Comparison of ENCODE assay signal across 22 mouse cellular contexts in the genomic region with DNA sequence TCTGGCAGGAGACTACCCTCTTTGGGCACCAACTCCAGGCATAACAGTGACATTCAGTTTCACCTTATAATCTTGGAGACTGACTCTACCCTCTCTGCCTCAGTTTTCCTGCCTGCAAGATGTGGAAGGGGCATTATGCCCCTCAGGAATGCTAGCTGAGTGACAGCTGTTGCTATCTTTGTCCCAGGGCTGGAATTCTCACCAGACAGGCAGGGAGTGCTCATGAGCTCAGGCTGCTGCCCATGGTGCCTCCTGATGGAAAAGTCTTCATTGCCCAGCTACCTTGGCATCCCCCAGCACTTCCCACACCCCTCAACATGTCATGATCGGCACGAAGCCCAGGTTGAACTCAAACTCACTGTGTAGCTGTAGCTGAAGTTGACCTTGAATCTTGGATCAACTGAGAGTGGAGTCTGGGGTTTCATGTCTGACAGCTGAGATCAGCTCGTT. TPM values are rescaled to one million over a fixed set of nuclear protein-coding genes. Genes with fewer than 3 reads are reported as not detected.
A peak's percentile ranks its signal among the peaks of the same experiment; 100 is the strongest.
DNase-seq lines count a peak whose midpoint lies in the region; ATAC-seq and TF ChIP-seq lines count a peak whose summit lies in the region.
"Had no signal": no experiment of that assay in that cellular context is flagged by ENCODE, and none has a peak within 500 bp of the region (broad histone marks: within the 10 kb centered on the region; RNA-seq: fewer than 3 reads in every experiment).

No protein-coding gene starts in this region.

- no peak overlapping the region for H3K4me2 ChIP-seq in CH12.LX (ENCODE audit: insufficient read depth, low read depth, poor library complexity, severe bottlenecking)
- H3K4me2 ChIP-seq in heart, postnatal 0 days (ENCODE audit: low read depth, low read length) = peak overlapping the region; percentile 32
- H3K4me2 ChIP-seq: liver, embryonic 12.5 days had no signal

- peaks cover 54% of the 10 kb centered on the region for H3K79me2 ChIP-seq in CH12.LX (replicated peaks; ENCODE audit: control insufficient read depth, extremely low read depth, insufficient read depth, poor library complexity, severe bottlenecking)

- TF ChIP-seq POLR2A in CH12.LX (IDR thresholded peaks at IDR 0.05; ENCODE audit: low read depth, low read length) = no peak; the same call in 1 of the 2 replicates
- TF ChIP-seq POLR2A in kidney, adult 2 months (IDR thresholded peaks at IDR 0.05; ENCODE audit: low read depth, low read length) = no peak

- H3K27ac ChIP-seq in CH12.LX (ENCODE audit: insufficient read depth, low read depth) = peak overlapping the region; percentile 71
- H3K27ac ChIP-seq in heart, postnatal 0 days (ENCODE audit: low read depth) = peak overlapping the region; percentile 94
- H3K27ac ChIP-seq in kidney, adult 2 months (ENCODE audit: insufficient read depth, low read depth, low read length) = no peak overlapping the region
- H3K27ac ChIP-seq: kidney, postnatal 0 days; layer of hippocampus, adult 2 months; liver, embryonic 12.5 days had no signal

- no peak overlapping the region for H3K4me3 ChIP-seq in CH12.LX (replicated peaks in 1 of 3; ENCODE audit: low read depth in 2 of 3, low read length in 2 of 3, poor library complexity in 1 of 3)
- no peak overlapping the region for H3K4me3 ChIP-seq in heart, postnatal 0 days (ENCODE audit: low read depth, low read length)
- no peak overlapping the region for H3K4me3 ChIP-seq in kidney, adult 2 months (ENCODE audit: insufficient read depth, low read depth, low read length)
- H3K4me3 ChIP-seq: erythroblast, embryonic 14.5 days; layer of hippocampus, adult 2 months; liver, embryonic 12.5 days had no signal

- peak; percentile 73 for ATAC-seq in heart, postnatal 0 days (ENCODE audit: insufficient read depth, low read depth)
- ATAC-seq: forebrain, postnatal 0 days; inflammation-experienced regulatory T-cells, adult 6 months; liver, embryonic 12.5 days; lung, postnatal 0 days had no signal

- no peak for TF ChIP-seq RAD21 in CH12.LX (IDR thresholded peaks at IDR 0.05; ENCODE audit: low read depth, low read length)

- no peak for TF ChIP-seq EP300 in CH12.LX (IDR thresholded peaks at IDR 0.05; ENCODE audit: low read length)
- no peak for TF ChIP-seq EP300 in heart, postnatal 0 days (IDR thresholded peaks at IDR 0.05; ENCODE audit: low read depth)

- H3K9ac ChIP-seq in CH12.LX (ENCODE audit: insufficient read depth, low read depth) = no peak overlapping the region
- H3K9ac ChIP-seq in heart, postnatal 0 days (replicated peaks; ENCODE audit: low read depth, low read length) = peak overlapping the region; percentile 26; the same call in 1 of the 2 replicates
- H3K9ac ChIP-seq: forebrain, postnatal 0 days; liver, embryonic 12.5 days had no signal

- in situ Hi-C loops in CH12.LX (cut with MboI; ENCODE audit: low pct_ligation_motif_present, low pct_unique_long_range_greater_than_20kb, low sequenced_read_pairs) = loop anchor here (5.0 kb wide), 1 partner anchor 130 kb away; no protein-coding TSS in a partner anchor

- dilution Hi-C loops in CH12.LX (cut with MboI; ENCODE audit: extremely low pct_ligation_motif_present, extremely low pct_unique_long_range_greater_than_20kb, low sequenced_read_pairs) = no loop called here

- H3K36me3 ChIP-seq in CH12.LX (replicated peaks in 1 of 2; ENCODE audit: control insufficient read depth in 1 of 2, insufficient read depth in 1 of 2, low read length in 1 of 2) = peaks cover 31 to 49% of the 10 kb centered on the region in 2 experiments
- H3K36me3 ChIP-seq in heart, postnatal 0 days (replicated peaks; ENCODE audit: control insufficient read depth, insufficient read depth, low read length) = peaks cover 34% of the 10 kb centered on the region
- H3K36me3 ChIP-seq in kidney, adult 2 months (ENCODE audit: control insufficient read depth, insufficient read depth, low read length) = no peaks in the 10 kb centered on the region; the same call in 1 of the 2 replicates

- intact Hi-C loops in heart, postnatal 25 days (cut with DNase I) = loop anchor here (5.0 kb wide), 1 partner anchor 90 kb away; no protein-coding TSS in a partner anchor
- intact Hi-C loops in gastrocnemius, postnatal 14 days (cut with DNase I; ENCODE audit: low total_unique reads) = no loop called here

- H3K9me3 ChIP-seq in CH12.LX (replicated peaks; ENCODE audit: low read length) = no peaks in the 10 kb centered on the region
- H3K9me3 ChIP-seq in heart, postnatal 0 days (replicated peaks; ENCODE audit: control insufficient read depth, low read length) = no peaks in the 10 kb centered on the region
- H3K9me3 ChIP-seq: liver, embryonic 12.5 days had no signal

- peak; percentile 75 to 76 for DNase-seq in heart, adult 18-20 months
- no peak for DNase-seq in heart, postnatal 25 days (ENCODE audit: low spot score)
- DNase-seq in CH12.LX (ENCODE audit: extremely low read depth) = no peak
- peak; percentile 69 for DNase-seq in gastrocnemius, postnatal 14 days
- peak; percentile 78 for DNase-seq in heart, postnatal 0 days (ENCODE audit: low spot score)
- DNase-seq in urinary bladder, postnatal 25 days (ENCODE audit: low spot score) = no peak
- no peak for DNase-seq in natural killer cell, adult 2 months (ENCODE audit: low spot score in 2 of 2)
- no peak for DNase-seq in kidney, adult 2 months
- DNase-seq: B cell, adult 2 months; cerebellum, postnatal 10 days; embryo, embryonic 11 days; forebrain, postnatal 0 days; right cerebral cortex, postnatal 14 days; thymus, adult 18-20 months had no signal

- 35% methylated on average over 3 of the region's 3 CpGs for WGBS in heart, postnatal 0 days
- WGBS in kidney, adult 2 months = 68% methylated on average over 3 of the region's 3 CpGs

- no peaks in the 10 kb centered on the region for H3K27me3 ChIP-seq in CH12.LX (replicated peaks)
- no peaks in the 10 kb centered on the region for H3K27me3 ChIP-seq in heart, postnatal 0 days (ENCODE audit: control insufficient read depth, insufficient read depth, low read length)
- no peaks in the 10 kb centered on the region for H3K27me3 ChIP-seq in kidney, adult 2 months (replicated peaks; ENCODE audit: control insufficient read depth, insufficient read depth, low read length)
- H3K27me3 ChIP-seq: liver, embryonic 12.5 days had no signal

- H3K4me1 ChIP-seq in CH12.LX (ENCODE audit: control insufficient read depth in 1 of 2, insufficient read depth in 2 of 2) = peaks cover 32 to 71% of the 10 kb centered on the region in 2 experiments
- peaks cover 46% of the 10 kb centered on the region for H3K4me1 ChIP-seq in heart, postnatal 0 days (ENCODE audit: control insufficient read depth, insufficient read depth)
- peaks cover 26% of the 10 kb centered on the region for H3K4me1 ChIP-seq in kidney, adult 2 months (ENCODE audit: control insufficient read depth, insufficient read depth, low read length)

- TF ChIP-seq CTCF in CH12.LX (conservative IDR thresholded peaks at IDR 0.05 in 1 of 2, IDR thresholded peaks at IDR 0.05 in 1 of 2; ENCODE audit: low read depth in 2 of 2, low read length in 2 of 2) = no peak
- 0 out of 2 replicates have a peak, but pooled peaks have one; percentile 6 for TF ChIP-seq CTCF in heart, postnatal 0 days (IDR thresholded peaks at IDR 0.05; ENCODE audit: low read depth)
- no peak for TF ChIP-seq CTCF in kidney, adult 2 months (conservative IDR thresholded peaks at IDR 0.05; ENCODE audit: insufficient read depth, insufficient read length, low read depth, low read length)

RNA-seq across cellular contexts. Expression of gene Fem1a, which starts 6.1 kb away (rescaled TPM):
- total RNA-seq in heart, adult 18-20 months (2021) = 100 to 1,000 TPM; 115 to 117 TPM
- total RNA-seq in heart, postnatal 25 days (2021) = 100 to 1,000 TPM; 102 to 105 TPM
- total RNA-seq in CH12.LX (2012; rRNA removed) = 26.0 and 28.0 TPM in 2 replicates
- 14.9 and 17.5 TPM in 2 replicates for total RNA-seq in CH12.LX (2014; rRNA removed)
- 14.7 and 16.6 TPM in 2 replicates for polyA plus RNA-seq in CH12.LX (2012; ENCODE audit: insufficient read length, low read depth)
- total RNA-seq in gastrocnemius, postnatal 14 days (2021) = 100 to 1,000 TPM; 101 to 117 TPM
- total RNA-seq in heart, postnatal 0 days (2014; rRNA removed; ENCODE audit: low replicate concordance) = 82.1 and 84.3 TPM in 2 replicates
- 29.5 and 37.1 TPM in 2 replicates for polyA plus RNA-seq in heart, postnatal 0 days (2015; fragmentation: Nextera tagmentation; extraction: Ambion mirVana)
- polyA plus RNA-seq in kidney, adult 2 months (2012; rRNA removed) = 23.7 and 28.2 TPM in 2 replicates

RNA-seq across cellular contexts. Expression of gene Ticam1, which starts 13.9 kb away (rescaled TPM):
- total RNA-seq in heart, adult 18-20 months (2021) = 1 to 10 TPM; 9.1 to 9.2 TPM
- 1 to 10 TPM; 7.6 to 9.8 TPM for total RNA-seq in heart, postnatal 25 days (2021)
- 15.9 and 17.6 TPM in 2 replicates for total RNA-seq in CH12.LX (2012; rRNA removed)
- 4.5 and 6.4 TPM in 2 replicates for total RNA-seq in CH12.LX (2014; rRNA removed)
- polyA plus RNA-seq in CH12.LX (2012; ENCODE audit: insufficient read length, low read depth) = 14.6 and 18.6 TPM in 2 replicates
- total RNA-seq in gastrocnemius, postnatal 14 days (2021) = 1 to 10 TPM; 5.3 to 7.1 TPM
- 12.3 and 13.8 TPM in 2 replicates for total RNA-seq in heart, postnatal 0 days (2014; rRNA removed; ENCODE audit: low replicate concordance)
- polyA plus RNA-seq in heart, postnatal 0 days (2015; fragmentation: Nextera tagmentation; extraction: Ambion mirVana) = 4.4 and 4.6 TPM in 2 replicates
- 33.3 and 34.7 TPM in 2 replicates for polyA plus RNA-seq in kidney, adult 2 months (2012; rRNA removed)

RNA-seq across cellular contexts. Expression of gene Plin3, which starts 30.0 kb away (rescaled TPM):
- 100 to 1,000 TPM; 178 to 190 TPM for total RNA-seq in heart, adult 18-20 months (2021)
- total RNA-seq in heart, postnatal 25 days (2021) = 100 to 1,000 TPM; 154 to 171 TPM
- 18.8 and 23.3 TPM in 2 replicates for total RNA-seq in CH12.LX (2012; rRNA removed)
- 17.0 and 17.3 TPM in 2 replicates for total RNA-seq in CH12.LX (2014; rRNA removed)
- 17.9 and 18.5 TPM in 2 replicates for polyA plus RNA-seq in CH12.LX (2012; ENCODE audit: insufficient read length, low read depth)
- 10 to 100 TPM; 32.8 to 55.8 TPM for total RNA-seq in gastrocnemius, postnatal 14 days (2021)
- 76.8 and 78.5 TPM in 2 replicates for total RNA-seq in heart, postnatal 0 days (2014; rRNA removed; ENCODE audit: low replicate concordance)
- polyA plus RNA-seq in heart, postnatal 0 days (2015; fragmentation: Nextera tagmentation; extraction: Ambion mirVana) = 70.9 and 73.0 TPM in 2 replicates
- 34.8 and 43.1 TPM in 2 replicates for polyA plus RNA-seq in kidney, adult 2 months (2012; rRNA removed)

RNA-seq across cellular contexts. Expression of gene Arrdc5, which starts 37.4 kb away (rescaled TPM):
- not detected for total RNA-seq in heart, adult 18-20 months (2021)
- not detected for total RNA-seq in heart, postnatal 25 days (2021)
- not detected in 2 replicates for total RNA-seq in CH12.LX (2012; rRNA removed)
- total RNA-seq in CH12.LX (2014; rRNA removed) = not detected in 2 replicates
- polyA plus RNA-seq in CH12.LX (2012; ENCODE audit: insufficient read length, low read depth) = 0.23 TPM in 1 of 2 replicates, not detected in the other
- total RNA-seq in gastrocnemius, postnatal 14 days (2021) = not detected
- total RNA-seq in heart, postnatal 0 days (2014; rRNA removed; ENCODE audit: low replicate concordance) = not detected in 2 replicates
- polyA plus RNA-seq in heart, postnatal 0 days (2015; fragmentation: Nextera tagmentation; extraction: Ambion mirVana) = not detected in 2 replicates
- not detected in 2 replicates for polyA plus RNA-seq in kidney, adult 2 months (2012; rRNA removed)
- total RNA-seq: forebrain, postnatal 0 days; hematopoietic stem cell, adult 5-6 weeks; layer of hippocampus, adult 2 months; left cerebral cortex, adult 8-10 months had no signal
- polyA plus RNA-seq: erythroblast, embryonic 14.5 days; forebrain, postnatal 0 days; inflammation-experienced regulatory T-cells, adult 6 months; kidney, postnatal 0 days; liver, embryonic 12.5 days; lung, postnatal 0 days had no signal

RNA-seq across cellular contexts. Expression of gene Uhrf1, which starts 40.5 kb away (rescaled TPM):
- total RNA-seq in heart, adult 18-20 months (2021) = 1 to 10 TPM; 1.4 to 2.5 TPM
- total RNA-seq in heart, postnatal 25 days (2021) = 1 to 10 TPM; 3.7 to 4.3 TPM
- total RNA-seq in CH12.LX (2012; rRNA removed) (220 and 249 TPM in 2 replicates), CH12.LX (2014; rRNA removed) (144 and 161 TPM in 2 replicates)
- polyA plus RNA-seq in CH12.LX (2012; ENCODE audit: insufficient read length, low read depth) = 184 and 249 TPM in 2 replicates
- total RNA-seq in gastrocnemius, postnatal 14 days (2021) = 1 to 10 TPM; 5.4 to 7.4 TPM
- total RNA-seq in heart, postnatal 0 days (2014; rRNA removed; ENCODE audit: low replicate concordance) = 26.8 and 33.8 TPM in 2 replicates
- polyA plus RNA-seq in heart, postnatal 0 days (2015; fragmentation: Nextera tagmentation; extraction: Ambion mirVana) = 13.2 and 14.4 TPM in 2 replicates
- polyA plus RNA-seq in kidney, adult 2 months (2012; rRNA removed) = 1.2 and 2.3 TPM in 2 replicates

Comparison
In these comparisons a context has a peak if more than half of its experiments do, and no peak if none do; other contexts are left out.
1. DNase-seq: peak in heart, adult 18-20 months (2 of 2), gastrocnemius, postnatal 14 days (single experiment) and heart, postnatal 0 days (single experiment); none in heart, postnatal 25 days (single experiment), CH12.LX (single experiment), urinary bladder, postnatal 25 days (single experiment), natural killer cell, adult 2 months (0 of 2) and kidney, adult 2 months (single experiment).